Mouse (Mus musculus) telencephalon, adult 2 months (tissue): ENCODE results near the gene Slc27a5.

Source experiments
- DNase-seq: peaks from one replicate; pipeline ENCODE4 v3.0.0-alpha.2; 2011; ENCODE audit warnings: low read depth, low spot score

The Slc27a5 gene

DNA sequence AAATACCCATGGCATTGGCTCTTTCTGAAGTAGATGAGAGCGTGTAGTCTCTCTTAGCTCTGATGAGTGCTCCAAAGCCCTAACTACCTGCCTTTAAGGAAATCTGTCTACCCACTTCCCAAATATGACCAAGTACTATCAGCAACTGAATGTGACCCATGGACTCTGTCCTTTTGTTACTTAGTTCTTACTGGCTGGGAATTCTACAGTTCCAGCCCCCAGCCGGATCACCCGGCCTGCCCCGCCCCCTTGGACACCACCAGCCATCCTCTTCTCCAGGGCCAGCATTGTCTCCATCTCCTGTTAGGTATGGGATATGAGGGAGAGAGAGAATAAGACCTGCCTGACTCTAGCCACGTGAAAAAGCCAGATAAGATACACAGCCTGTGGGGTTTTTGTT is at the start of gene Slc27a5:
TSS of gene Slc27a5 (minus strand) at position 140 of the 400 bp plus-strand sequence.
- no peak for DNase-seq

DNA sequence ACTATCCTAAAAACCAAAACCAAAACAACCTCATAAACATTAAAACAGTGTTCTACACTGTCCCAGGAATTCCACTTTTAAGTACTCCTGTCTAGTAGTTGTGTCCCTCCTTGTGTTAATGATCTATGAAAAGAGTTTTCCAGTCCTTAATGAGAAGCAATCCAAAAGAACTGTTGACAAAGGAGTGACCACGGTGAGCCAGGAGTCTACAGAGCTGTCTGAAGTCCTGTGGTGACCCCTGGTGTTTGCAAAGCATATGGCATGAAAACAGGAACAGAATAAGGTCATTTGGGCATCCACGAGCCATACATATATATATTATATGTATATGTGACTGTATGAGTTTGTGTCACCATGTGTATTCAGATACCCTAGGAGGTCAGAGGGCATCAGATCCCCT is 48.1 kb upstream of the Slc27a5 start:
- DNase-seq, result no peak

GRCm38 (mm10) chr7:13044254-13044625 is 46.2 kb upstream of the Slc27a5 start:
- no peak for DNase-seq

- no peak for DNase-seq
These were observed 45.7 kb upstream of the Slc27a5 start for GRCm38 (mm10) chr7:13043445-13044253.

DNA sequence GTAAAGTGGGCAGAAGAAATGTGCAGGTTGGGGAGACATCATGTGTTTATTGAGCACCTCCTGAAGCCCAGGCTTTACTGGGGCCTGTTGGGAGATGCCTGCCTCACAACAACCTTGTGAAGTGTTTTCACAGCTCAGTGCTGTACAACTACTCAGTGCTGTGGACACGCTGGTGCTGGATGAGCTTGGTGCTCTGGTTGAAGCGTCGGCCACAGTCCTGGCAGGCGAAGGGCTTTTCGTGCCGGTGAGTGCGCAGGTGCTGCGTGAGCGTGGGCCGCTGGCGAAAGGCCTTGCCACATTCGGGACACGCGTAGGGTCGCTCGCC is 45.1 kb upstream of the Slc27a5 start:
- DNase-seq, result no peak

GRCm38 (mm10) chr7:13042511-13042910 is 44.5 kb upstream of the Slc27a5 start:
- no peak for DNase-seq

DNA sequence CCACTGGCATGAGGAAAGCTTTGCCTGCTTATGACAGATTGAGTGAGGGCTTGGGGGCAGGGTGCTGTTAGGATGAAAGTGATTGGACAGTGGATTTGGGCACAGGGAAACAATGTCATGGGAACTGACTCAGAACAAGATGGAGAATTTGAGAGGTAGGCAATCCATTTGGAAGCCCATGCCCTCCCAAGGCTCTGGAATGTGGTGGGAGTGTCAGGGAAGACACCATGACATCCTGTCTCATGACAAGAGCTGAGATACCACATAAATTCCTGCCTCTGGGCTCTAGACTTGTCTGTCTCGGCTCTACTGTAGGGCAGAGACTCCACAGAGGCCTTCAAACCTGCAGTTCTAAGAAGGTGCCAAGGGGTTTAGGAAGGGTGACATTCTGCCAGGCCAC is 43.3 kb upstream of the Slc27a5 start:
- no peak for DNase-seq

DNA sequence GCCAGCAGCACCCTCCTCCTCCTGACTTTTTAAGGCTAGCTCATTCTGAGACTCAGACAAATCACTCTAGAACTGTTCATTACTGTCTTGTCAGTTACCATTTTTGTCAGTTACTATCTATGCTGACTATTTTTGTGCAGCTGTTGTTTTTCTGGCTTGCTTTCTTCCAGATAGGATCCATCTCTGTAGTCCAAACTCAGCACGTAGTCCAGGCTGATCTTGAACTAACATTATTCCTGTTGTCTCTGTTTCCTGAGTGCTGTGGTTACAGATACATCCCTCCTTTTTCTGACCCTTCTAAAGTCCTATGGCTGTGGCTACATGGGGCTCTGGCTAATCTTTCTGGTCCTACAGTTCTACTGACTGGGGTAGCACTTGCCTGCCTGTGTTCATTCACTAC is 41.2 kb upstream of the Slc27a5 start:
- DNase-seq, result no peak

GRCm38 (mm10) chr7:13038621-13039169 is 40.7 kb upstream of the Slc27a5 start:
- no peak for DNase-seq

- peak; percentile 97 for DNase-seq
These were observed 40.0 kb upstream of the Slc27a5 start, which contains the start of gene Ube2m for GRCm38 (mm10) chr7:13037901-13038555. Ube2m (minus strand) TSS chr7:13038275.

- DNase-seq, result no peak
These were observed 39.4 kb upstream of the Slc27a5 start for GRCm38 (mm10) chr7:13037366-13037765.

DNA sequence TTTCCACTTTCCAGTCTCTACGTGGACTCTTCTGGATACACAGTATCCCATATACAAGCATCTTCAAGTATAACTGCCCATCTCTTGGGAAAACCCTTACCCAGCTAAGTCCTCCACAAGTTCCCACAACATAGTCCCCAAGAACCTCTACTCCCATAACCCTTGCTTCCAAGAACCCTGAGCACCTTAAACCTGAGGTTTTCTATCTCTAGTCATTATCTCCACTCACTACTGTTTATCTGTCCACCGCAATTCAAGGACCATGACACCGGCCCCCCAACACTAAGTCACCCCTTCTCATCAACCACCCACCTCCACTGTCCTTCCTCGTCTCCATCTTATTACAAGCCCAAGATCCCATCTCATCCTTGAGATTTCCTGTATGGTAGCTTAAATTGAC is 38.8 kb upstream of the Slc27a5 start:
- DNase-seq, result no peak

DNA sequence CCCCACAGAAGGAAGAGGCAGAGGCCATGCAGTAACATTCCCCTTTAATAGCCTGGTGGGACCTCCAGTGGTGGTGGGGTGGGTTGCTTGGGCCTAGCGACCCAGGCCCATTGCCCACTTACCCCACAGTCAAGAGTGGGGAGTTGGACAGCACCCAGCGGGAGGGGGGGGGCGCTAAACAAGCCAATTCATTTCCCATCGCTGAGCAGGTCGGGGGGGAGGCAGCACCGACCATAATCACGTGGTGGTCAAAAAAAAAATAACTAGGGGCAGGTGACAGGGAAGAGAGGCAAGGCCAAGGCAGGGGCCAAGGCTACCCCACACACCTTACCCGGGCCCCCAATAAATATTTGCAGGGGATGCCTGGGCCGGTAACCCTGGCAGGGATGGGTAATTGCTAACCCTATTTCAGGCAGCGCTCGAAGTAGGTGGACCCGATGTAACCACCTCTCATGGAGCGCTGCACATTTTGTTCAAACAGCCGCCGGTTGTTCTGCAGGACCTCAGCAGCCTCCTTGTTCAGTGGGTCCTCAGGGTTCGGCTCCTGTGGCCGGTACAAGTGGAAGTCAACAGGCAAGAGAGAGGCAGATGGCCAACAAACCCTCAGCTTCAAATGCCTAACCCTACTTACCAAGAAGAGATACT is 37.3 kb upstream of the Slc27a5 start:
- no peak for DNase-seq

DNA sequence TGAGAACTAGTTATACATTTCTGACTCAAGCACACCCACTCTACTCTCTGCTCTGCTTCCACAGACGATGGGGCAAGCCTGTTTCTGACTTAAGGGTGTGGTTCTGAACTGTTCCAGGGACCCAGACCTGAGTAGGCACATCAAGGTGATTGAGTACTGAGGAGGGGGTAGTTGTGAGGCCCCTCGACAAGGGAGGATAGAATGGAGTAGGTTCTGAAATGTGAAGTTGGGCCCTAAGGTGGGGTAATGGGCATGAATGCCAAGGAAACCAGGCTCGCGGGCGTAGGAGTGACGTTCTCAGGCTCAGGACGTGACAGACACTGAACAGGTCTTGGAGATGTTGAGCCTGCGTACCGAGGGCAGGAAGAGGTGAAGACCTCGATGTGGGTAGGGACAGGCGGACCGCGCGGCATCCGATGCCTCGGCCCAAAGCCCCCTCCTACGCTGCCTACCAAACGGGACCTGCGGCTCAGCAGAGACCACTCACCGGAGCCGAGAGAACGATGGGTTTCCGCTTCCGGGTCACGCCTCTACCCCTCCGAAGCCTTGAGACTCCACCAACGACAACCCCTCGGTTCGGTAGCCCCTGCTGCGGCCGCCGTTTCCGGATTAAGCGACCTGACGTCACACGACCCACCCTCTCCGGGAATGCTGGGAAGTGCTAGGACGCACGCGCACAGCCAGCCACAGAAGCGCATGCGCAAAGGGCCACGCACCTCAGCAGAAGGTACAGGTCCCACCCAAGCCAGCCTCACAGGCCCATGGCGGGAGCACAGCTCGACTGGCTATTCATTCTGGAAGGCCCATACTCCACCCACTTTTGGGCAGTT is 36.4 kb upstream of the Slc27a5 start, which contains the start of gene Chmp2a:
TSS of gene Chmp2a (minus strand) at position 660 of the 830 bp plus-strand sequence.
- peak; percentile 96 for DNase-seq

- no peak for DNase-seq
These were observed 35.6 kb upstream of the Slc27a5 start for GRCm38 (mm10) chr7:13033451-13034147.

DNA sequence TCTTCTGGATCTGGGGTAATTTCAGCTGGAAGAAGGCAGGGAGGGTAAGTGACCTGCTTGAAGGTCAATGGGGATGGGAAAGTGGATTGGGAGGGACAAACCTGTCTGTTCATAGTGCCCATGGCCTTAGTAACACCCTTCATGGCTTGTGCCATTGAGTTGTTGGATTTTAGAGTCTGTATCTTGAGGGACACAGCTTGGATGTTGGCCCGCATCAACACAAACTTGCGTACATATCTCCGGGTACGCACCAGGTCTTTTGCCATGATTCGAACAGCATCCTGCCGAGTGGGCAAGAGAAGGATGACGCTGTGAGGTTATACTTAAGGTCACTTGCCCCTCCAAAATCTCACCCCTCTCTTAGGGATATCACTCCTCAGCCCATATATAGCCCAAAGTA is 34.5 kb upstream of the Slc27a5 start:
- no peak for DNase-seq

- DNase-seq, result no peak
These were observed 34.0 kb upstream of the Slc27a5 start for GRCm38 (mm10) chr7:13031983-13032382.

- no peak for DNase-seq
These were observed 33.1 kb upstream of the Slc27a5 start for GRCm38 (mm10) chr7:13031069-13031468.

DNA sequence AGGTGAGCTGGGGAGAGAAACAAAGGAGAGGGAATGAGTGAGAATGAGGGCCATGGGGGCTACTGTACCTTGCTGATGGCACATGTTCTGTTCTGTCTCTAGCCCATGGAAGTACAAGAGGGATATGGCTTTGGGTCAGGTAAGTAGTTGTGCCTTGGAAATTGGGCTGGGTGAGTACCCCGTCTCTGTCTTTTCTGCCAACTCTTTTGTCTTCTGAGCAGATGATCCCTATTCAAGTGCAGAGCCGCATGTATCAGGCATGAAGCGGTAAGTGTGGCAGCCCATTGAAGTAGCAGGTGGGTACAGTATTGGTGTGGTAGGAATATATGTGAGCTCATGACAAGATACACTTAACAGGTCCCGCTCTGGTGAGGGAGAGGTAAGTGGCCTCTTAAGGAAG is 31.0 kb upstream of the Slc27a5 start:
- no peak for DNase-seq

DNA sequence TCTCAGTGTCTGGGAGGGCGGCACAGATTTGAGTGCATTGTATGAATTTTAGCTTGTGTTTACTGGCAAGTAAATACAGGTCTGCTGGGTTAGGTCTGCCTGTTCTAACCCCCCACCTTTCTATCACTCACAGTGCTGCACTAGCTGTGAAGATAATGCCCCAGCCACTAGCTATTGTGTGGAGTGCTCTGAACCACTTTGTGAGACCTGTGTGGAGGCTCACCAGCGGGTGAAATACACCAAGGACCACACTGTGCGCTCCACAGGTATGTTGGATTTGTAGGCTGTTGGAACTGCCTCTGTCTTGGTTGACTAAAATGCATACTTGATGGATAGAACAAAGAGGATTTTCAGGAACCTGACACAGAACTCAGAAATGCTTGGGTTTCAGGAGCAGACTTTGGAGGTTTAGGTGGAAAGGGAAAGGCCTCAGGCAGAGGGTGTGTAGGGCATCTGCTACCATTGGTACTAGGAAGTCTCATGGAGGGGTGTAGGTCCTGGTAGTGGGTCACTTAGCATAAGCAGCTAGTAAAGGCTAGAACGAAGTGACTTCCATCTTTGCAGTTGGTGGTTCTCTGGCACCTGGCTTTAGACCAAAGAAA is 27.6 kb upstream of the Slc27a5 start:
- DNase-seq, result no peak
